Mouse (Mus musculus) adrenal gland, postnatal 14 days (tissue): Measurements from ENCODE around the gene 1700028J19Rik. TPM values are rescaled to one million over a fixed set of nuclear protein-coding genes. Genes with fewer than 3 reads are reported as not detected.
"Not testable (repeated sequence)": the region's sequence is repeated elsewhere in the genome, so short reads cannot be mapped to it uniquely, and the experiment has no call there.

Experiments
- DNase-seq: peaks from one replicate; pipeline ENCODE4 v3.0.0; 2021; ENCODE audit warnings: mixed read lengths
- total RNA-seq: library from RNA; stranded (reverse); gene quantifications from 2 replicates; pipeline ENCODE4 v1.2.3, GENCODE M21; 2021

Gene 1700028J19Rik
- total RNA-seq, 1 experiment from 2014 or later = 0.70 TPM

GRCm38 (mm10) chr7:44250732-44251275, 4.3 kb upstream of the 1700028J19Rik start:
- peak; percentile 85 for DNase-seq

GRCm38 (mm10) chr7:44249248-44249647, 2.8 kb upstream of the 1700028J19Rik start:
- no peak for DNase-seq

GRCm38 (mm10) chr7:44247971-44248370, 1.5 kb upstream of the 1700028J19Rik start:
- DNase-seq = no peak

DNA sequence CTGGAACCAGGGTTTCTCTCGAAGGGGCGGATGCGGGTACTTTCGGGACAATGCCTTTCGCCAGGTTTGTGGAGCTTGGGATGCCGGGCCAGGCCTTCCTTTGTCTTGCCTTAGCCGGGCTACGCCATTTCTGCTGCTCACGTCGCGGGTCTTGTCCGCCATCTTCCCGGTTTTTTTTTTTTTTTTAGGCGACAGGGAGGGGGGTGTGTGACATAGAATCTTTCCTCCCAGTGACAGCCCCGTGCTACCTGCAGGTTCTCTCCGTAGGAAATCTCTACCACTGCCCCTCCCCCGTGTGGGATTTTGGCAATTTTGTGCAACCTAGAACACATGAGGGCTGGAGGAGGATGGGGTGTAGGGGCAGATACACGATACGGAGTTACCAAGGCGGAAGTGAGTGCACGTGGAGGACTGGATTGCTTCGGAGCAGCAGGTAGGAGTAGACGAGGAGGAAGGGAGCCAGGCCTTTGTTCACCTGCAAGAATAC, 532 bp upstream of the 1700028J19Rik start:
- DNase-seq = no peak

GRCm38 (mm10) chr7:44244080-44244479, 2.4 kb downstream of the 1700028J19Rik start:
- no peak for DNase-seq

DNA sequence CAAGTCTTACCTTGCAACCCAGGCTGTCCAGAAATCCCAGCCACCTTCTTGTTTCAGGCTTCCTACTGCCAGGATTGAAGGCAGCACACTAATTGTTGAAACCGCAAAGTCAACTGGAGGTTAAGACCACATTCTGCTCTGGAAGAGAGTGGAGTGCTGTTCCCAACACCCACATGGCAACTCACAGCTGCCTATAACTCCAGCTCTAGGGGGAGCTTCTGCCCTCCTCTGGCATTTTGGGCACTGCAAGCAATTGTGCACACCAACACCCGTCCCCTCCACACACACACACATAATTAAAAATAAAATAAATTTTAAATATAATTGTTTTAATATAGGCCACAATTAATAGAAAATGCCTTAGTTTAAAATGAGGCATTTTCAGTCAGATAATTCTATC, 5.3 kb downstream of the 1700028J19Rik start:
- DNase-seq = no peak

DNA sequence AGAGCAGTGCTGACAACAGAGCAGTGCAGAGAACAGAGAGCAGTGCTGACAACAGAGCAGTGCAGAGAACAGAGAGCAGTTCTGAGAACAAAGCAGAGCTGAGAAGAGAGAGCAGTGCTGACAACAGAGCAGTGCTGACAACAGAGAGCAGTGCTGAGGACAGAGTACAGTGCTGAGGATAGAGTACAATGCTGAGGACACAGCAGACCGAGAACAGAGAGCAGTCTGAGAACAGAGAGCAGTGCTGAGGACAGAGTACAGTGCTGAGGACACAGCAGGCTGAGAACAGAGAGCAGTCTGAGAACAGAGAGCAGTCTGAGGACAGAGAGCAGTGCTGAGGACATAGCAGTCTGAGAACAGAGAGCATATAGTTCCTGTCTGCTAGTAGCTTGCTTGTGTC, 5.8 kb downstream of the 1700028J19Rik start:
- no peak for DNase-seq

DNA sequence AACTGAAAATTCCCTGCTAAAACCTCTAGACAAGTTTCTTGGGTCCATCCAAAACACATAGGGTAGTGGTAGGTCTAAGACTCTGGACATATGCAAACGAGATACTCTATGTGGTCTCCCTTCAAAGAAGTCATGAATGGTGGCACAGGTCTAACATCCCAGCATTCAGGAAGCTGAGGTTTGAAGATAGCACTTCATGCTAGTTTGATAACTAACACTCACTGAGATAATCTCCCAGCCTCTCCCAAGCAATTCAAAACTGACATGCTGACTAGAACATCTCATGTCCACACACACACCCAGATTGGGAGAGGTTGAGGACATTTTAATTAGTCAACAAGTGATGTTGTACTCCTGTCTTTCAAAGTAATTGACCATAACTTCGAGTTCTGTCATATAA, 6.6 kb downstream of the 1700028J19Rik start:
- no peak for DNase-seq

DNA sequence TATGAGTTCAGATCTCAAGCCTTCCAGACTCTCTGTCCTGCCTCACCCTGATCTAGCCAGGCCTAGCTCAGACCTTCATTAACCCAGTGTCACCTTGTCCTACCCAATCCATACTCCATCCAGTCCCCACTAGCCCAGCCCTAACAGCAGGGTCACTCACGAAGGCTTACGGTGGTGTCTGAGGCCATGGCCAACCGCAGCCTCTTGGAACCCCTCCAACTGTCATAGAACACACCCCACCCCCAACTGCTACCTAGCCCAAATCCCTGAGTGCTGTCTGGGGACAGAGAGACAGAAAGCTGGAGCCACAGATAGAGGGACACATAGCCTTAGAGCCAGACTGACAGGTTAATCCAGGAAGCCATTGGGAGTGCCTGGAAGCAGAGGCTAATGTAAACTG, 10.6 kb downstream of the 1700028J19Rik start, which contains the start of gene Gm36864:
Gm36864 (plus strand) TSS at position 269 of the 400 bp plus-strand sequence.
- no peak for DNase-seq

DNA sequence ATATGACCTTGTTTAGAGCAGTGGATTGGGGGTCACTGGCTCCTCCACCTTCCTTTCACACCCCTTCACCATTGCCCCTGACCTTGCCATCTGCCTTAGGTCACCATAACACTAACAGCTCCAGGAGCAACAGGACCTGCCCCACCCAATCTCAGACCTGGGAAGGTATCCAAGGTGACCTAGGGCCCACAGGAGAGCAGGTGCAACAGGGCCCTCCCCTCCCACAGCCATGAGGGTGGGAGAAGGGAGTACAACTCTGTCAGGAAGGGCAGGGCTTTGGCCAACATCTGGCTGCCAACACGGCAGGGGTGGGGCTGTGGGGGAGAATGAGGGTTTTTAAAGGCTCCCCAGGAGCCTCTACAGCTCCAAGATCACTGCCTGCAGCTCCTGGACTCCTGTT, 21.4 kb downstream of the 1700028J19Rik start, which contains the start of gene Klk1:
Klk1 (plus strand) TSS at position 285 of the 400 bp plus-strand sequence.
- DNase-seq = no peak

DNA sequence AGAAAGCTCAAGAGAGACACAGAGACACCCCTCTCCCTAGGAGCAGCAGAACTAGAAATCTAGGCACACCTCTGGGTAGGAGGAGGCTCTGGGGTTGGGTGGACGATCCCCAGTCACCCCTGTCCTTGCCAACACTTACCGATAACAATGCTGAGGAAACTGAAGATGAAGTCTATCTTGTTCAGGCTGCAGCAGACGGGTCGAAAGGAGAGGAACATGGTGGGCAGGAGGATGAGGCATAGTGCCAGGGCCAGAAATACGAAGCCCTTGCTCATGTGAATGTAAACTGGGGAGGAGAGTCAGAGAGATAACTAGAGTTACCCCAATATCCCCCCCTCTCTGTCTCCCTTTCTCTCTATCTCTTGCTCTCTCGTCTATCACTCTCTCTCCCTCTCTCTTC, 24.2 kb downstream of the 1700028J19Rik start:
- not testable (repeated sequence) for DNase-seq

- DNase-seq = not testable (repeated sequence)
Observed at GRCm38 (mm10) chr7:44221601-44222000, 24.9 kb downstream of the 1700028J19Rik start.

DNA sequence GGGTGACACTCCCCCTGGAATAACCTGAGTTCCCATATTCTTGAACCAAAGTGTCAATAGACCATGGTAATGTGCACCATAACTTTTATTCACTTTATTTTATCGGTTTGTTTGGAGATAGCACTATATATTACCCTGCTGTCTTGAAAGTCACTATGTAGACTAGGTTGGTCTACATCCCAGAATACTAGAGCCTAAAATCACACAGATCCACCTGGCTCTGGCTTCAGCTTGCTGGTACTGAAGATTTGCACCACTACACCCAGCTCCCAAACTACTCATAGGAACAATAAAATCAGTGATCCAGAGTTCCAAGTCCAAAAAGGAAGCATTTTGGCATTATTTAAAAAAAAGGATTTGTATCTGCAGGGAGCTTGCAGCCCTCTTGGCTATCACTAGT, 30.9 kb downstream of the 1700028J19Rik start, which contains the start of gene Klk1b5:
Klk1b5 (plus strand) TSS at position 301 of the 400 bp plus-strand sequence.
- no peak for DNase-seq

DNA sequence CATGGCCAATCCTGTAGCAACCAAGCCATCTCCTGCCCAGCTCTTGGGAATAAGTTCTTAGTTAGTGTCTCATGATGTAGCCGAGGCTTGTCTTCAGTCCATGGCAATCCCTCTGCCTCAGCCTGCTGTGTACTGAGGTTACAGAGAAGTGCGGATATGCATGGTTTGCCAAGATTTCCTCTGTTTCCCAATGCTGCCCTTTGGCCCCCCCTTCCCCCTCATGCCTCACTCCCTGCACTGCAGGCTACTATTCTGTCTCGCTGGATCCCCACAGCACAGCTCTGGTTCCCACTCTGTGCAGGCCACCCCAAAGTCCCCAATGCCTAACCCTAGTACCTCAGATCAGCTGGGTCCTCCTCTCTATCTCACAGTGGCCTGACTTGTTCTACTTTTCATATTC, 38.2 kb downstream of the 1700028J19Rik start:
- DNase-seq = no peak

- DNase-seq = not testable (repeated sequence)
Observed at GRCm38 (mm10) chr7:44207135-44207534, 39.4 kb downstream of the 1700028J19Rik start, which contains the start of gene Klk1b4. TSS of gene Klk1b4 (plus strand) at chr7:44207435.

- no peak for DNase-seq
Observed at GRCm38 (mm10) chr7:44197891-44198290, 48.6 kb downstream of the 1700028J19Rik start, which contains the start of gene Klk1b3. TSS of gene Klk1b3 (plus strand) at chr7:44198191.

DNA sequence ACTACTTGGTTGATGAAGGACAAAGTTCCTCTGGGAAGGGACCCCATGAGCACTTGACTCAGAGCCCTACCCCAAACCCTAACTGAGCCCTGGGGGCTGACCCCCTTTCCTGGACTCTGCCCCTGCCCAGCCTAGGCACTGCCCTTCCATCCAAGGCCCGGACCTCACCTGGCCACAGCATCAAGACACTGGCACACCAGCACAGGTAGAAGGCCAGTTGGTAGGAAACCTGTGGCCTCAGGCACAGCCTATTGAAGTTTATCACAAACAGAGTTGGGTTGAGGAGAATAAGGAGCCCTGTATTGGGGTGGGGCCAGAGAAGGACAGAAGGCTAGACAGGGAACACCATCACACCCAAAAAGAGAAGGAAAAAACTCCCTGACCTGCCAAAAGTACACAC, 53.0 kb downstream of the 1700028J19Rik start:
- not testable (repeated sequence) for DNase-seq

DNA sequence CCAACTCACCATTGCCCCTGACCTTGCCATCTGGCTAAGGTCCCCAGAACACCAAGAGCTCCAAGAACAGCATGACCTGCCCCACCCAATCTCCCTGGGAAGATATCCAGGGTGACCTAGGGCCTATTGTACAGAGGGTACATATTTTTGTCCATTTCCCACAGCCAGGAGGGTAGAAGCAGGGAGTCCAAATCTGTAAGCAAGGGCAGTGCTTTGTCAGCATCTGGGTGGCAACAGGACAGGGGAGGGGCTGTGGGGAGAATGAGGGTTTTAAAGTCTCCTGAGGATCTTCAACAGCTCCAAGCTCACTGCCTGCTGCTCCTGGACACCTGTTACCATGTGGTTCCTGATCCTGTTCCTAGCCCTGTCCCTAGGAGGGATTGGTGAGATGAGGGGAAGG, 58.6 kb downstream of the 1700028J19Rik start, which contains the start of gene Klk1b24:
Klk1b24 (plus strand) TSS at position 301 of the 400 bp plus-strand sequence.
- not testable (repeated sequence) for DNase-seq

DNA sequence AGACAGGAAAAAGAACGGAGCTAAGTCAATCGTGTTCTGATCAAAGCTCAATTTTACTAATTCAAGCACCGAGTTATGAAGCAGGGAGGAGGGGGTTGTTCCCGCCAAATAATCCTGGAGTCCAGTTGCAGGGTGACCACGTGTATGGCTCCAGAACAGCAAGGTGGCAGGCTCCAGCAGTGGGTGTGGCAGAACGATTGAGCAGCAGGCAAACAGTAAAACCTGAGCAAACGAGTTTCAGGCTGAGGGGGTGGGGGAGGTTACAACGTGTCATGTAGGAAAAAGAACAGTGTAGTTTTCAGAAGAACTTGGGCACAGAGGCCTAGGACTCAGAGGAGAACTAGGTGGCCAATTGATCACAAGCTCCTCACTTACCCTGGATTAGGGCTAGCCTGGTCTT, 60.0 kb downstream of the 1700028J19Rik start:
- not testable (repeated sequence) for DNase-seq
